16 mouse cellular contexts compared by ENCODE assay signal in genomic region chr5:88813188-88813587, GRCm38 (mm10). TPM values are rescaled to one million over a fixed set of nuclear protein-coding genes. Genes with fewer than 3 reads are reported as not detected.
DNase-seq lines count a peak whose midpoint lies in the region; ATAC-seq lines count a peak whose summit lies in the region.
"Had no signal": no experiment of that assay in that cellular context is flagged by ENCODE, and none has a peak within 500 bp of the region (broad histone marks: within the 10 kb centered on the region; RNA-seq: fewer than 3 reads in every experiment).

No protein-coding gene starts in this region.

- no peak overlapping the region for H3K4me3 ChIP-seq in forebrain, embryonic 15.5 days
- no peak overlapping the region for H3K4me3 ChIP-seq in forebrain, embryonic 12.5 days (replicated peaks)
- H3K4me3 ChIP-seq: embryonic facial prominence, embryonic 13.5 days; gastrocnemius, adult 2 months; heart, embryonic 12.5 days; hindbrain, embryonic 15.5 days had no signal

- no peak for ATAC-seq in forebrain, embryonic 15.5 days (replicated peaks)
- no peak for ATAC-seq in forebrain, embryonic 12.5 days (ENCODE audit: low FRiP score)
- ATAC-seq: intestine, embryonic 16.5 days had no signal

- no peak overlapping the region for H3K9ac ChIP-seq in forebrain, embryonic 15.5 days (replicated peaks)
- no peak overlapping the region for H3K9ac ChIP-seq in forebrain, embryonic 12.5 days
- H3K9ac ChIP-seq: embryonic facial prominence, embryonic 13.5 days; heart, embryonic 12.5 days; hindbrain, embryonic 15.5 days had no signal

- 78% methylated on average over 2 of the region's 2 CpGs for WGBS in forebrain, embryonic 15.5 days
- 86% methylated on average over 2 of the region's 2 CpGs for WGBS in forebrain, embryonic 12.5 days

- H3K27ac ChIP-seq in forebrain, embryonic 15.5 days (replicated peaks), result peak overlapping the region; percentile 21; the same call in 1 of the 2 replicates
- no peak overlapping the region for H3K27ac ChIP-seq in forebrain, embryonic 12.5 days
- H3K27ac ChIP-seq: embryonic facial prominence, embryonic 13.5 days; gastrocnemius, adult 2 months; hindbrain, embryonic 15.5 days had no signal

- no peaks in the 10 kb centered on the region for H3K4me1 ChIP-seq in forebrain, embryonic 15.5 days
- H3K4me1 ChIP-seq in forebrain, embryonic 12.5 days, result no peaks in the 10 kb centered on the region
- H3K4me1 ChIP-seq: embryonic facial prominence, embryonic 13.5 days; heart, embryonic 12.5 days; hindbrain, embryonic 15.5 days had no signal

- H3K36me3 ChIP-seq in forebrain, embryonic 15.5 days, result no peaks in the 10 kb centered on the region
- H3K36me3 ChIP-seq in forebrain, embryonic 12.5 days (replicated peaks), result no peaks in the 10 kb centered on the region
- H3K36me3 ChIP-seq: embryonic facial prominence, embryonic 13.5 days; heart, embryonic 12.5 days; hindbrain, embryonic 15.5 days had no signal

- no peak overlapping the region for H3K4me2 ChIP-seq in forebrain, embryonic 15.5 days (replicated peaks)
- no peak overlapping the region for H3K4me2 ChIP-seq in forebrain, embryonic 12.5 days
- H3K4me2 ChIP-seq: embryonic facial prominence, embryonic 13.5 days; heart, embryonic 12.5 days; hindbrain, embryonic 15.5 days had no signal

- no peaks in the 10 kb centered on the region for H3K9me3 ChIP-seq in forebrain, embryonic 15.5 days
- H3K9me3 ChIP-seq in forebrain, embryonic 12.5 days, result no peaks in the 10 kb centered on the region
- H3K9me3 ChIP-seq: embryonic facial prominence, embryonic 13.5 days; heart, embryonic 12.5 days; hindbrain, embryonic 15.5 days had no signal

- H3K27me3 ChIP-seq in forebrain, embryonic 15.5 days, result no peaks in the 10 kb centered on the region
- no peaks in the 10 kb centered on the region for H3K27me3 ChIP-seq in forebrain, embryonic 12.5 days
- H3K27me3 ChIP-seq: embryonic facial prominence, embryonic 13.5 days; heart, embryonic 12.5 days; hindbrain, embryonic 15.5 days had no signal

- DNase-seq in layer of hippocampus, adult 9-11 months, result peak; percentile 19
- DNase-seq in layer of hippocampus, adult 9-10 months (ENCODE audit: low spot score), result no peak
- DNase-seq in cerebellum, postnatal 10 days, result peak; percentile 61 to 64
- DNase-seq in Muller cell, postnatal 12 days (ENCODE audit: inconsistent ontology term), result no peak
- DNase-seq: adrenal gland, adult 8-10 months; adrenal gland, postnatal 36 days; gastrocnemius, adult 2 months; gastrocnemius, postnatal 25 days; heart, postnatal 36 days; kidney, adult 2 months had no signal

RNA-seq across cellular contexts. Expression of gene Dck, which starts 48.4 kb away (rescaled TPM):
- 88.4 and 89.8 TPM in 2 replicates for polyA plus RNA-seq in forebrain, embryonic 15.5 days (2015; fragmentation: Nextera tagmentation; extraction: Ambion mirVana)
- polyA plus RNA-seq in forebrain, embryonic 12.5 days (2016; fragmentation: Nextera tagmentation; extraction: Ambion mirVana), result 139 and 151 TPM in 2 replicates

Comparison
In these comparisons a context has a peak if more than half of its experiments do, and no peak if none do; other contexts are left out.
1. DNase-seq: peak in layer of hippocampus, adult 9-11 months (single experiment) and cerebellum, postnatal 10 days (2 of 2); none in layer of hippocampus, adult 9-10 months (single experiment) and Muller cell, postnatal 12 days (single experiment).